Mouse (Mus musculus): Measurements from ENCODE around the gene 1600015I10Rik. TPM values are rescaled to one million over a fixed set of nuclear protein-coding genes. Genes with fewer than 3 reads are reported as not detected.
A peak's percentile ranks its signal among the peaks of the same experiment; 100 is the strongest.
"Not testable (repeated sequence)": the region's sequence is repeated elsewhere in the genome, so short reads cannot be mapped to it uniquely, and the experiment has no call there.

Gene 1600015I10Rik
- polyA plus RNA-seq (2014; fragmentation: Nextera tagmentation; extraction: Ambion mirVana): not detected in 2 replicates

DNA sequence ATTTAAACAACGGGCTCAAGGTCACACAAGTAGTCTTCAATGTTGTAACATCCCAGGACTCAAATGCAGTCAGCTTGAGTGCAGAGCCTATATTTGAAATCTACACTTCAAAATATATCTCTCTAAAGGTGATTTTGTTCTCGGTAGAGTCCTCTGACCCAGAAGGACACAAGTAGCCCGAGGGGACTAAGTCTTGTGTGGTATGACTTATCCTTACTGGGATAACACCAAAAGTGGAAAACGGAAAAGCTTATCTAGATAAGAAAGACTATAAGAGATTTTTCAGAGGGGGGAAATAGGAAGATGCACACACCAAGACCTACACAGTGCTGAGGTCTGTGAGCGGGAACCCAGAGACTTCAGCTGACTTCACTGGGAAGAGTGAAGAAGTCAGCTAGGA lies at the start of gene 1600015I10Rik:
Gene 1600015I10Rik (plus strand): TSS at position 301 of the 400 bp plus-strand sequence.
- Histone ChIP-seq H3K9me3 (ENCODE audit: control insufficient read depth, low read length) (no peaks in the 10 kb centered on the region), H3K4me3 (ENCODE audit: low read length) (no peak within 1 kb of the TSS), H3K4me1 (ENCODE audit: control insufficient read depth, insufficient read depth, low read length) (no peaks in the 10 kb centered on the region), H3K4me2 (replicated peaks; ENCODE audit: low read depth, low read length) (no peak within 1 kb of the TSS), H3K27me3 (ENCODE audit: control insufficient read depth, insufficient read depth, low read length) (no peaks in the 10 kb centered on the region), H3K27ac (ENCODE audit: low read depth, low read length) (no peak within 1 kb of the TSS), H3K9ac (ENCODE audit: low read depth, low read length) (no peak within 1 kb of the TSS), H3K36me3 (ENCODE audit: control insufficient read depth, insufficient read depth, low read length) (no peaks in the 10 kb centered on the region)
- no peak for ATAC-seq (ENCODE audit: low FRiP score, low TSS enrichment)
- WGBS: 86% methylated on average over 5 of the region's 5 CpGs

DNA sequence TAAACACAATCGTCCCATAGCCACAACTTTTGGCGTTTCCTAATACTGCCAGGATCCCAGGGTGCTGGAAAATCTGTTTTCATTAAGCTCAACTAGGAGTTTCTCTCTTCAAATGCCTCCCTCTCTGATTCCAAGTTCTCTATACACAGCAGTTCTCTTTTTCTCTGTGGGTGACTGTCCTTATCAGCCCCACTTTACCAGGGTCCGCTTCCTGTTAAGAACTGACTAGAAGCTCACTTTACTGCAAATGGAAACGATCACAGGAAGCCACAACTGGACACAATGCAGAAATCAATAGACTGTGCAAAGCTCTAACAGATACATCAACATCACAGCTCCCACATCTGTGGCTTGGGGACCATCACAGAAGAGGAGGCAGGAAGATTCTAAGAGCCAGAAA lies 35.5 kb upstream of the 1600015I10Rik start:
- Histone ChIP-seq H3K4me1 (ENCODE audit: control insufficient read depth, insufficient read depth, low read length) (peaks cover 5% of the 10 kb centered on the region; the same call in 1 of the 2 replicates), H3K4me2 (replicated peaks; ENCODE audit: low read depth, low read length) (no peak overlapping the region), H3K9ac (ENCODE audit: low read depth, low read length) (no peak overlapping the region), H3K36me3 (ENCODE audit: control insufficient read depth, insufficient read depth, low read length) (no peaks in the 10 kb centered on the region), H3K4me3 (ENCODE audit: low read length) (no peak overlapping the region), H3K9me3 (ENCODE audit: control insufficient read depth, low read length) (no peaks in the 10 kb centered on the region), H3K27me3 (ENCODE audit: control insufficient read depth, insufficient read depth, low read length) (no peaks in the 10 kb centered on the region), H3K27ac (ENCODE audit: low read depth, low read length) (peak overlapping the region; percentile 2; the same call in 1 of the 2 replicates)
- 66% methylated on average over 4 of the region's 4 CpGs for WGBS
- ATAC-seq (ENCODE audit: low FRiP score, low TSS enrichment): no peak

DNA sequence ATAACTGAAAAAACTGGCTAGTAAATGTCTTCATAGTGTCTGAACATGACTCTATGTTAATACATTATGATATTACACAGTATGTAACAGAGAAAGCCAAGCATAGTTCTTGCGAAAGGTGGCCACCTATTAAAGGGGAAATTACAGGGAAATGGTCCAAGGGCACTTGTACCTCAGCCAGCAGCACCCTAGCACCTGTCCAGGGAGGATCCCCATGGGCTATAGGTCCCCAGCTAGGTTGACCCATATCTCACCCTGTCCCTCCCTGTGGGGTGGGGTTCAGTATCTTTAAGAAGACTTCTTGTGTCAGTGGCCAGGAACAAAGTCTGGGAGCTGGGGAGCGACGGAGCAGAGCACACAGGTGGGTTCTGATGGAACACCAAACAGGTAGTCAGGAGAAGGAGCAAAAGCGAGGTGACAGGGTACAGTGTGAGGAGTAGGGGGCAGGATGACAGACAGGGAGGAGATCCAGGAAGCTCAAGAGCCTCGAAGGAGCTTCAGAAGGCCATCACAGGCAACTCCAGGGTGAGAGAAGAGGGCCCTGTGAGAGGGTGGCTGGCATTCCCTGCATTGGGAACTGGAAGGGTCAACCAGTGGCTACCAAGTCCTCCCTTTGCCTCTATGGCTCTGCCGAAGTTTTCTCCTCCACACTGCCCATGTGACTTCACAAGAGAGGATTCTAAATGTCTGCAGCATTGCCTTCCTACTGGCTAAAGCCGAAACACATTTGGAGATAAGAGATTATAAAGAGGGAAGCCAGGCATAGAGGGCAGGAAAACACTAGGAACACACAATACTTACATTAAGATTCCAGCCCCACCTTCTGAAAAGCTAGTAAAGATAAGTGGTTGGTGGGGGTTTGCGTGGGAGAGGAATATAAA lies 34.5 kb upstream of the 1600015I10Rik start:
- Histone ChIP-seq H3K4me3 (ENCODE audit: low read length) (no peak overlapping the region), H3K36me3 (ENCODE audit: control insufficient read depth, insufficient read depth, low read length) (no peaks in the 10 kb centered on the region), H3K9me3 (ENCODE audit: control insufficient read depth, low read length) (no peaks in the 10 kb centered on the region), H3K27ac (ENCODE audit: low read depth, low read length) (peak overlapping the region; percentile 88), H3K4me1 (ENCODE audit: control insufficient read depth, insufficient read depth, low read length) (peaks cover 5% of the 10 kb centered on the region; the same call in 1 of the 2 replicates), H3K9ac (ENCODE audit: low read depth, low read length) (no peak overlapping the region), H3K4me2 (replicated peaks; ENCODE audit: low read depth, low read length) (no peak overlapping the region), H3K27me3 (ENCODE audit: control insufficient read depth, insufficient read depth, low read length) (no peaks in the 10 kb centered on the region)
- no peak for ATAC-seq (ENCODE audit: low FRiP score, low TSS enrichment)
- WGBS: 83% methylated on average over 8 of the region's 8 CpGs

DNA sequence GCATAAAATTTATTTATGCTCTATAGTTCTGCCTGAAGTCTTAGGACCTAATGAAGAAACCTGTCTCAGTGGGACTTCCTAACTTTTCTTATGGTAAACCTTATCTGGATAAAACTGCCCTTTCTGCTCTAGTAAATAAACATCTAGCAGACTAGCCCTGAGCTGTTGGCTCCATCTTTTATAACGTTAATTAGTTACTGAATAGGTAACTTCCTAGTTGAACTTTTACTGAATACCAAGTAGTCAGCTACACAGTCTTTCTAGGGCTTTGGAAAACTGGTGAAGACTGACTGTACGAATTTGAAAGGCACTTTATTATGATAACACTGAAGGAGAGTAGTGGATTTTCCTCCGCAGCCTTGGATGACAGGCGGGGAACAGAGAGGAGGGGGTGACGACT lies 33.8 kb upstream of the 1600015I10Rik start:
- Histone ChIP-seq H3K36me3 (ENCODE audit: control insufficient read depth, insufficient read depth, low read length) (no peaks in the 10 kb centered on the region), H3K27me3 (ENCODE audit: control insufficient read depth, insufficient read depth, low read length) (no peaks in the 10 kb centered on the region), H3K4me2 (replicated peaks; ENCODE audit: low read depth, low read length) (no peak overlapping the region), H3K9me3 (ENCODE audit: control insufficient read depth, low read length) (no peaks in the 10 kb centered on the region), H3K4me1 (ENCODE audit: control insufficient read depth, insufficient read depth, low read length) (no peaks in the 10 kb centered on the region), H3K9ac (ENCODE audit: low read depth, low read length) (no peak overlapping the region), H3K27ac (ENCODE audit: low read depth, low read length) (peak overlapping the region; percentile 59; the same call in 1 of the 2 replicates), H3K4me3 (ENCODE audit: low read length) (no peak overlapping the region)
- WGBS: 65% methylated on average over 5 of the region's 5 CpGs
- no peak for ATAC-seq (ENCODE audit: low FRiP score, low TSS enrichment)

DNA sequence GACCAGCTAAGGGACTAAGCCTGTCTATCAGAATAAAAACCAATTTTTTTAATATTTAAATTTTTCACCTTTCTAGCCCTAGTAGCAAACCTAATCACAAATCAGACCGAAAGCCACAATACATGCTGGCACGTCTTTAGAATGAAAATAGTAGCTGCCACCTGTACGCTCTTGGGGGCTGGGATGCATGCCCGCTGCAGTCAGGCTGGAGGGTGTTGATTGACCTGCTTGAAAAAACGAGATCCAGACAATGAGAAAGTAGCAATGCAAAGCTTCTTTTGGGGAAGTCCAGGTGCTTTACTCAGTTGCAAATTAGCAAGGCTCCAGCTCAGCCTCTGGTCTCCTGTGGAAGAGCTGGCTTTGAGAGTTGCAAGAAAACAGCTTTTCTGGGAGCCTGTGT lies 32.7 kb upstream of the 1600015I10Rik start:
- Histone ChIP-seq H3K27me3 (ENCODE audit: control insufficient read depth, insufficient read depth, low read length) (no peaks in the 10 kb centered on the region), H3K4me3 (ENCODE audit: low read length) (no peak overlapping the region), H3K27ac (ENCODE audit: low read depth, low read length) (no peak overlapping the region), H3K4me1 (ENCODE audit: control insufficient read depth, insufficient read depth, low read length) (no peaks in the 10 kb centered on the region), H3K9ac (ENCODE audit: low read depth, low read length) (no peak overlapping the region), H3K9me3 (ENCODE audit: control insufficient read depth, low read length) (no peaks in the 10 kb centered on the region), H3K4me2 (replicated peaks; ENCODE audit: low read depth, low read length) (no peak overlapping the region), H3K36me3 (ENCODE audit: control insufficient read depth, insufficient read depth, low read length) (no peaks in the 10 kb centered on the region)
- WGBS: 91% methylated on average over 5 of the region's 5 CpGs
- no peak for ATAC-seq (ENCODE audit: low FRiP score, low TSS enrichment)

DNA sequence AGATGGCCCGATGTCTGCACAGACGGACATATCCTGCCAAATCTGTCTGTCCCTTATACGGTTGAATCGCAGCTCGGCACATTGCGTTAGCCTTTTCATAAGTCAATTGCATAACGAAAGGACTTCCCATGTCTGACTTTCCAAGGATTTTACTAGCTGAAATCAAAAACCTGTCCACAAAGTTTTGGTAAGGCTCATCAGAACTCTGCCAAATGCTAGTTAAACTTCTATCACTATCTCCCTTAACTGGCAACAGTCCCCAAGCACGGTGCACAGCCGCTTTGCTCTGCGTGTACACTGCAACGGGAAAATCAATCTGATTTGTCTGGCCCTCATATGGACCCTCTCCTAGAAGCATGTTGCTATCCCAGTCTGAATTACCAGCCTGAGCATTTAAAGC lies 28.4 kb upstream of the 1600015I10Rik start:
- H3K36me3 ChIP-seq (ENCODE audit: control insufficient read depth, insufficient read depth, low read length); H3K27ac ChIP-seq (ENCODE audit: low read depth, low read length); H3K9ac ChIP-seq (ENCODE audit: low read depth, low read length); H3K27me3 ChIP-seq (ENCODE audit: control insufficient read depth, insufficient read depth, low read length); H3K4me1 ChIP-seq (ENCODE audit: control insufficient read depth, insufficient read depth, low read length); ATAC-seq (ENCODE audit: low FRiP score, low TSS enrichment); H3K4me3 ChIP-seq (ENCODE audit: low read length); H3K9me3 ChIP-seq (ENCODE audit: control insufficient read depth, low read length); H3K4me2 ChIP-seq (replicated peaks; ENCODE audit: low read depth, low read length): not testable (repeated sequence)
- 94% methylated on average over 11 of the region's 11 CpGs for WGBS

DNA sequence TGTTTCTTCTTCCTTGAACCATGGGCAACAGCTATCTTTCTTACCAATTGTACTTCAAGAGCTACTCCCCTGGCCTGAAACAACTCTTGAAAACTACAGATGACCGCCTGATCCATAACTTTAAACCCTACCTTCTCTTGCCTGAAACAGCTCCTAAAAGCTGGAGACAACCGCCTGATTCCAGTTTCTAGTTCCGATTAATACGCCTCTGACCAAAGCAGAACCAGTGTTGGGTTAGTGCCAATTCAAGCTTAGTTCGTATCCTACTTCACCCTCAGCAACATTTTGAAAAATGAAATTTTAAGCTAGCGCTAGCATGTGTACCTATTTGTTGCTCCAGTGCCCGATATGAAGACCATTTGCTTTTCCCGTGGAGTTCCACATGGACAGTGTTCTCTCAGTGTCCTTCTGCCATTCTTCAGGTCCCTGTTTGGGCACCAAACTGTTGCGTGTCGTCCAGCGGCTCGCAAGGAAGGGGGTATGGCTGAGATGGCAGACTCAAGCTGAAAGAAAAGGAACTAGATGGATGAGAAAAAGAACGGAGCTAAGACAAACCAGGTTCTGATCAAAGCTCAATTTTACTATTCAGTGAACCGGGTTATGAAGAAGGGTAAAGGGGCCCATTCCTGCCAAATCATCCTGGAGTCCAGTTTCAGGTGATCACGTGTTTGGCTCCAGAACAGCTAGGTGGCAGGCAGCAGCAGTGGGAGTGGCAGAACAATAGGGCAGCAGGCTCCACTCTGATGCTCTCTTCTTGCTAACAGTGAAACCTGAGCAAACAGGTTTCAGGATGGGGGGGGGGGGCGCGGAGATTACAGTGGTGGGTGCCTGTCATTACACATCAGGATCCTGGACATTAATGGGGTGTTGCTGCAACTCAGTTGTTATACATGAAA lies 26.9 kb upstream of the 1600015I10Rik start:
- ATAC-seq (ENCODE audit: low FRiP score, low TSS enrichment): no peak

DNA sequence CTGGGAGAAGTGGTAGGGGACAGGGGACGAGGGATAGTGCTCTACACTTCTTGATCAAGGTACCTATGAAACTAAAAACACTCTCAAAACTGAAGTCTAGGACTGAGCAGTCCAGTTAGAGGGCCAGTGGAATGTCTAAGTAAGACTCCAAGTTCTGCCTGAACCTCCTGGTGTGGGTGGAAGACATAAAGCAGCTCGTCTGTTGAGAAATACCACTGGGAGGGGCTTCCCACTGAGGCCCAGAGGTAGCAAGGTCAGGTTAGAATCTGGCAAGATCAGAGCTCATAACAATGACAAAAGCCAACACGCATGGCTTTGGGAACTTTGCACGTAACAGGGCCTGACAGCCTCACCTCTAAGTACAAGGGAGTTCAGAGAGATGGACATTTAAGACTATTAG lies 26.3 kb upstream of the 1600015I10Rik start:
- H3K36me3 ChIP-seq (ENCODE audit: control insufficient read depth, insufficient read depth, low read length): no peaks in the 10 kb centered on the region
- no peak overlapping the region for H3K4me3 ChIP-seq (ENCODE audit: low read length)
- H3K27me3 ChIP-seq (ENCODE audit: control insufficient read depth, insufficient read depth, low read length): no peaks in the 10 kb centered on the region
- WGBS: 63% methylated on average over 4 of the region's 4 CpGs
- H3K9ac ChIP-seq (ENCODE audit: low read depth, low read length): no peak overlapping the region
- no peaks in the 10 kb centered on the region; the same call in 1 of the 2 replicates for H3K4me1 ChIP-seq (ENCODE audit: control insufficient read depth, insufficient read depth, low read length)
- no peak overlapping the region for H3K4me2 ChIP-seq (replicated peaks; ENCODE audit: low read depth, low read length)
- peak overlapping the region; percentile 56; the same call in 1 of the 2 replicates for H3K27ac ChIP-seq (ENCODE audit: low read depth, low read length)
- ATAC-seq (ENCODE audit: low FRiP score, low TSS enrichment): no peak
- H3K9me3 ChIP-seq (ENCODE audit: control insufficient read depth, low read length): no peaks in the 10 kb centered on the region

More for the DNA sequence above, 26.9 kb upstream of the 1600015I10Rik start:
- H3K4me2 ChIP-seq (replicated peaks; ENCODE audit: low read depth, low read length): no peak overlapping the region
- H3K9me3 ChIP-seq (ENCODE audit: control insufficient read depth, low read length): no peaks in the 10 kb centered on the region
- peak overlapping the region; percentile 42; the same call in 1 of the 2 replicates for H3K27ac ChIP-seq (ENCODE audit: low read depth, low read length)
- no peaks in the 10 kb centered on the region for H3K27me3 ChIP-seq (ENCODE audit: control insufficient read depth, insufficient read depth, low read length)
- no peak overlapping the region for H3K9ac ChIP-seq (ENCODE audit: low read depth, low read length)
- no peaks in the 10 kb centered on the region; the same call in 1 of the 2 replicates for H3K4me1 ChIP-seq (ENCODE audit: control insufficient read depth, insufficient read depth, low read length)
- no peaks in the 10 kb centered on the region for H3K36me3 ChIP-seq (ENCODE audit: control insufficient read depth, insufficient read depth, low read length)
- H3K4me3 ChIP-seq (ENCODE audit: low read length): no peak overlapping the region
- 70% methylated on average over 17 of the region's 17 CpGs for WGBS
